Mouse (Mus musculus) liver, embryonic 18 days (tissue): ENCODE measurements around the gene Tas2r105. TPM values are rescaled to one million over a fixed set of nuclear protein-coding genes. Genes with fewer than 3 reads are reported as not detected.

Source experiments
- polyA plus RNA-seq: library from polyadenylated mRNA; depleted of rRNA; stranded (reverse); fragments of >200 nt; gene quantifications from 2 replicates; pipeline ENCODE4 v1.2.3, GENCODE M21; 2012; rRNA removed

Gene Tas2r105
- not detected in 2 replicates for polyA plus RNA-seq

GRCm38 (mm10) chr6:131687395-131687794, at the start of gene Tas2r105:
Tas2r105 (minus strand) TSS chr6:131687495.

GRCm38 (mm10) chr6:131689963-131690362, 2.7 kb upstream of the Tas2r105 start, which contains the start of gene Tas2r114:
Tas2r114 (minus strand) TSS chr6:131690063.

GRCm38 (mm10) chr6:131685644-131686043, 1.7 kb downstream of the Tas2r105 start, which contains the start of gene Tas2r104:
Tas2r104 (minus strand) TSS chr6:131685744.

GRCm38 (mm10) chr6:131678786-131679185, 8.5 kb downstream of the Tas2r105 start, which contains the start of gene Tas2r106:
Tas2r106 (minus strand) TSS chr6:131678886.

GRCm38 (mm10) chr6:131660049-131660448, 27.2 kb downstream of the Tas2r105 start, which contains the start of gene Tas2r107:
Tas2r107 (minus strand) TSS chr6:131660149.

Other genes starting within 250 kb of the Tas2r105 start
- not detected in 2 replicates for gene 5430401F13Rik, start 201.1 kb downstream of the Tas2r105 start, polyA plus RNA-seq
- gene Gm6619, start 201.1 kb downstream of the Tas2r105 start, polyA plus RNA-seq, result not detected in 2 replicates
- gene Tas2r130, start 56.6 kb downstream of the Tas2r105 start, polyA plus RNA-seq, result not detected in 2 replicates
- not detected in 2 replicates for gene Tas2r107, start 27.3 kb downstream of the Tas2r105 start, polyA plus RNA-seq
- not detected in 2 replicates for gene Tas2r106, start 8.6 kb downstream of the Tas2r105 start, polyA plus RNA-seq
- not detected in 2 replicates for gene Tas2r104, start 1.8 kb downstream of the Tas2r105 start, polyA plus RNA-seq
- not detected in 2 replicates for gene Tas2r114, start 2.6 kb upstream of the Tas2r105 start, polyA plus RNA-seq